Mouse (Mus musculus) kidney, adult 2 months (tissue): Measurements from ENCODE around the gene Plekha7. TPM values are rescaled to one million over a fixed set of nuclear protein-coding genes. Genes with fewer than 3 reads are reported as not detected.

Experiments
- DNase-seq: peaks from one replicate; pipeline ENCODE4 v3.0.0; 2021
- H3K27ac ChIP-seq: fragments of 200-500 bp; 2 replicates; pipeline ENCODE4 v1.5.1; 2012; ENCODE audit warnings: low read depth, low read length, control low read depth, inconsistent platforms; ENCODE audit not compliant: insufficient read depth
- H3K27me3 ChIP-seq: fragments of 200-500 bp; replicated peaks from 2 replicates; pipeline ENCODE4 v1.6.1; 2012; ENCODE audit warnings: mild to moderate bottlenecking, moderate library complexity, low read length, inconsistent platforms; ENCODE audit not compliant: control insufficient read depth, insufficient read depth
- H3K36me3 ChIP-seq: fragments of 200-500 bp; 2 replicates; pipeline ENCODE4 v1.6.1; 2012; ENCODE audit warnings: mild to moderate bottlenecking, moderate library complexity, low read length, inconsistent platforms; ENCODE audit not compliant: control insufficient read depth, insufficient read depth
- H3K4me1 ChIP-seq: fragments of 200-500 bp; 2 replicates; pipeline ENCODE4 v1.6.1; 2011; ENCODE audit warnings: low read length; ENCODE audit not compliant: control insufficient read depth, insufficient read depth
- H3K4me3 ChIP-seq: fragments of 200-500 bp; 2 replicates; pipeline ENCODE4 v1.5.1; 2011; ENCODE audit warnings: mild to moderate bottlenecking, low read depth, low read length, control low read depth; ENCODE audit not compliant: insufficient read depth
- CTCF ChIP-seq: fragments of 200-500 bp; conservative IDR thresholded peaks from 2 replicates; pipeline ENCODE4 v1.5.1; 2011; ENCODE audit warnings: low read depth, mild to moderate bottlenecking, control low read depth, low read length, moderate library complexity, mixed read lengths; ENCODE audit not compliant: insufficient read depth, insufficient read length
- POLR2A ChIP-seq: fragments of 200-500 bp; IDR thresholded peaks from one replicate; pipeline ENCODE4 v1.6.1; 2011; ENCODE audit warnings: low read depth, low read length, control low read depth
- WGBS: fragments of 180-500 bp; shearing (Covaris S2); methylation state at CpG from one replicate; pipeline ENCODE4 v1.1.7; 2018; 5-methylcytosine and 5-hydroxymethylcytosine counted together
- polyA plus RNA-seq: library from polyadenylated mRNA; depleted of rRNA; stranded (reverse); fragments of >200 nt; gene quantifications from 2 replicates; pipeline ENCODE4 v1.2.3, GENCODE M21; 2012

Plekha7 gene
- polyA plus RNA-seq, 1 experiment, result 29.5 TPM

- H3K36me3 ChIP-seq, result no peaks in the 10 kb centered on the region
- TF ChIP-seq CTCF (no peak), POLR2A (no peak)
- WGBS, result 7% methylated on average over 5 of the region's 5 CpGs
Measured at GRCm38 (mm10) chr7:116306601-116307000, 1.6 kb downstream of the Plekha7 start.

DNA sequence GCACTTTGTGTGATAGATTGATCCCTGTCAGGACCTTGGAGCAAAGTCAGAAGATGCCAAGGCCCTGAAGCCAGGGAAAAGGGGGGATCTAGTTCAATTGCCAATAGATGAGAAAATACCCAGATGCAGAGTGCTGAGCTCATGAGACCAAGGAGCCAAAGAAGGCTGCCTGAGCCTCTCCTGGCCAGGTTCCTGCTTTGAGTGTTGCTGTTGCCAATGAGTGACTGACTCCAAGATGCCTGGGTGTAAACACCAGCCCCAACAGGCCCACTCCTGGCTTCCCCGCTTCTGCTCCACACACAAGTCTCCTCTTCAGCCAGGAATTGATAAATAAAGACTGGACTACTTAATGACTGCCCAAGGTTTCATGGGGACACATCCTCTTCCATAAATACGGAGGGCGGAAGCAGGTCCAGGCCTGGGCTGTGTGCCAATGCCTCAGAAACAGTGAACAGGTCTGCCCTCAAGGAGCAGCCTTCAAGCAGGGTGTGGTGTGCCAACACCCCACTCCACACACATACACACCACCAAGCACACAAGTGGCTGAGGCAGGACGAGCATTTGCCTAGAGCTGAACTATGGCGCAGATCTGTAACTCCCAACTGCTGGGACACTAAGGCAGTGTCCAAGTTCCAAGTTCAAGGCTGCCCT is 6.4 kb downstream of the Plekha7 start:
- WGBS, result 52% methylated on average over 5 of the region's 5 CpGs
- DNase-seq, result peak; percentile 69
- no peaks in the 10 kb centered on the region for H3K27me3 ChIP-seq
- no peaks in the 10 kb centered on the region for H3K36me3 ChIP-seq
- no peak overlapping the region for H3K4me3 ChIP-seq
- peaks cover 31% of the 10 kb centered on the region for H3K4me1 ChIP-seq
- peak overlapping the region; percentile 26 for H3K27ac ChIP-seq
- TF ChIP-seq POLR2A (no peak), CTCF (no peak)

More at GRCm38 (mm10) chr7:116306601-116307000, 1.6 kb downstream of the Plekha7 start:
- H3K4me3 ChIP-seq, result no peak overlapping the region
- DNase-seq, result no peak
- peaks cover 24% of the 10 kb centered on the region for H3K4me1 ChIP-seq
- H3K27ac ChIP-seq, result peak overlapping the region; percentile 85
- H3K27me3 ChIP-seq, result no peaks in the 10 kb centered on the region

- DNase-seq, result no peak
- H3K4me3 ChIP-seq, result no peak overlapping the region
- H3K36me3 ChIP-seq, result no peaks in the 10 kb centered on the region
- peaks cover 25% of the 10 kb centered on the region for H3K4me1 ChIP-seq
- TF ChIP-seq POLR2A (no peak), CTCF (no peak)
- WGBS, result 58% methylated on average over 4 of the region's 4 CpGs
- H3K27ac ChIP-seq, result peak overlapping the region; percentile 11
- H3K27me3 ChIP-seq, result no peaks in the 10 kb centered on the region
Measured at GRCm38 (mm10) chr7:116301144-116301543, 7.0 kb downstream of the Plekha7 start.

GRCm38 (mm10) chr7:116298851-116299250 is 9.3 kb downstream of the Plekha7 start:
- Histone ChIP-seq H3K4me3 (no peak overlapping the region), H3K27me3 (no peaks in the 10 kb centered on the region), H3K4me1 (peaks cover 36% of the 10 kb centered on the region), H3K36me3 (no peaks in the 10 kb centered on the region), H3K27ac (no peak overlapping the region)
- DNase-seq, result no peak
- no peak for TF ChIP-seq POLR2A
- no peak for TF ChIP-seq CTCF
- 81% methylated on average over 2 of the region's 2 CpGs for whole genome bisulfite sequencing

DNA sequence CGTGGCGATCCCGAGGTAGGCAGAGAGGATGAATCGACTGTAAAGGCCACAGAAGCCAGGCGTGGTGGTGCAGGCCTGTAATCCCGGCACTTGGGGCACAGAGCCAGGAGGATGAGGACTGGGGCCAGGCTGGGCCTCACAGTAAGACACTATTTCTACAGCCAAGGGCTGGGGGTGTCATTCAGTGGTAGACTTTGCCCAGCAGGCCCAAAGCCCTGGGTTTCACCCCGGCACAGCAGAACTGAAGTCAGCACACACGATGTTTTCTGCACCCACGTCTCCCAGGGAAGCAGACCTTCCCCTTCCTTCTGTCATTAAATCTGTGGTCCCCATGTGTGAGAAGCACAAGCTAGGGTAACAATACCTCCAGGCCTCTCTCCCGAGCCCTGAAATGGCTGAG is 9.8 kb downstream of the Plekha7 start:
- no peaks in the 10 kb centered on the region for H3K36me3 ChIP-seq
- H3K4me1 ChIP-seq, result peaks cover 38% of the 10 kb centered on the region
- no peak overlapping the region for H3K4me3 ChIP-seq
- DNase-seq, result peak; percentile 89
- TF ChIP-seq CTCF (no peak), POLR2A (no peak)
- WGBS, result 49% methylated on average over 10 of the region's 10 CpGs
- H3K27ac ChIP-seq, result peak overlapping the region; percentile 32; the same call in 1 of the 2 replicates
- no peaks in the 10 kb centered on the region for H3K27me3 ChIP-seq

DNA sequence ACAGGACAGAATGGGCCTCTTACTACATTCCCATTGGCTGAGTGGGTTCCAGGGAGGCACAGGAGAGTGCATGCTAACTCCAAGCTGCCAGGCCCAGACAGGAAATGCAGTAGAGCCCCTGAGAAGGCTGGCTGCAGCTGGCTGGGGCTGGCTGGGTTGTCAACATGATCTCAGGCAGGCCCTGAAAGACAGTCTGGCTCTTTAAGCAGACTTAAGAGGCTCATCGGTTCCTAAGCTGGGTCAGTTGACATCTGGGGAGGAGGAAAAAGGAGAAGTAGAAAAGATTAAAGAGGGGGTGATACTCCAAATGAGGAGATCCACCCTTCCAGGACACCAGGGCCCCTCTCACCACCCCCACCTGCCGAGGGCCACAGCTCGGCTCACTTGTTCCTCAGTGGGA is 13.2 kb downstream of the Plekha7 start:
- WGBS, result 55% methylated on average over 3 of the region's 3 CpGs
- Histone ChIP-seq H3K27ac (0 out of 2 replicates have a peak overlapping the region, but pooled peaks have one; percentile 9), H3K36me3 (no peaks in the 10 kb centered on the region), H3K4me3 (no peak overlapping the region), H3K4me1 (peaks cover 44% of the 10 kb centered on the region), H3K27me3 (no peaks in the 10 kb centered on the region)
- DNase-seq, result peak; percentile 59
- no peak for TF ChIP-seq POLR2A
- no peak for TF ChIP-seq CTCF

GRCm38 (mm10) chr7:116292377-116292776 is 15.8 kb downstream of the Plekha7 start:
- Histone ChIP-seq H3K27me3 (no peaks in the 10 kb centered on the region), H3K36me3 (no peaks in the 10 kb centered on the region), H3K27ac (peak overlapping the region; percentile 82), H3K4me3 (no peak overlapping the region), H3K4me1 (peaks cover 61% of the 10 kb centered on the region)
- WGBS, result 35% methylated on average over 5 of the region's 5 CpGs
- peak; percentile 86 for DNase-seq
- TF ChIP-seq POLR2A (no peak), CTCF (no peak)
